Mouse (Mus musculus): Measurements from ENCODE around the gene Nfil3. TPM values are rescaled to one million over a fixed set of nuclear protein-coding genes. Genes with fewer than 3 reads are reported as not detected.

Nfil3 gene
- total RNA-seq (2021): 10 to 100 TPM; 18.8 to 22.0 TPM
- long read RNA-seq, transcript Nfil3-201 (2 exons, 2,026 nt): major isoform, 20 of 29 reads
- long read RNA-seq, partial matches to known transcripts: 0 of 29 reads
- long read RNA-seq, other reads (novel, unspliced or antisense): 9 of 29 reads

GRCm38 (mm10) chr13:52980951-52981421, at the start of gene Nfil3:
Nfil3 (minus strand) TSS chr13:52981073.
- DNase-seq (ENCODE audit: low spot score in 2 of 2): peak; percentile 68 to 85

- no peak for DNase-seq (ENCODE audit: low spot score in 2 of 2)
Measured at GRCm38 (mm10) chr13:53024285-53024684, 43.4 kb upstream of the Nfil3 start.

GRCm38 (mm10) chr13:53020282-53020681, 39.4 kb upstream of the Nfil3 start:
- DNase-seq (ENCODE audit: low spot score in 2 of 2): no peak

GRCm38 (mm10) chr13:53019532-53019931, 38.7 kb upstream of the Nfil3 start:
- DNase-seq (ENCODE audit: low spot score in 2 of 2): no peak

- DNase-seq (ENCODE audit: low spot score in 2 of 2): no peak
Measured at GRCm38 (mm10) chr13:53018976-53019375, 38.1 kb upstream of the Nfil3 start.

- DNase-seq (ENCODE audit: low spot score in 2 of 2): no peak
Measured at GRCm38 (mm10) chr13:53017983-53018382, 37.1 kb upstream of the Nfil3 start.

- DNase-seq (ENCODE audit: low spot score in 2 of 2): no peak
Measured at GRCm38 (mm10) chr13:53017117-53017516, 36.2 kb upstream of the Nfil3 start.

- DNase-seq (ENCODE audit: low spot score in 2 of 2): peak in 1 of 2 experiments; percentile 17
Measured at GRCm38 (mm10) chr13:53011426-53011825, 30.6 kb upstream of the Nfil3 start.

- peak in 1 of 2 experiments; percentile 19 for DNase-seq (ENCODE audit: low spot score in 2 of 2)
Measured at GRCm38 (mm10) chr13:53008489-53009184, 27.8 kb upstream of the Nfil3 start.

- no peak for DNase-seq (ENCODE audit: low spot score in 2 of 2)
Measured at GRCm38 (mm10) chr13:53007781-53008180, 26.9 kb upstream of the Nfil3 start.

- DNase-seq (ENCODE audit: low spot score in 2 of 2): no peak
Measured at GRCm38 (mm10) chr13:53003286-53003685, 22.4 kb upstream of the Nfil3 start.

GRCm38 (mm10) chr13:53001511-53001935, 20.6 kb upstream of the Nfil3 start:
- no peak for DNase-seq (ENCODE audit: low spot score in 2 of 2)

GRCm38 (mm10) chr13:53000481-53000880, 19.6 kb upstream of the Nfil3 start:
- DNase-seq (ENCODE audit: low spot score in 2 of 2): no peak

- DNase-seq (ENCODE audit: low spot score in 2 of 2): no peak
Measured at GRCm38 (mm10) chr13:52998541-52998940, 17.7 kb upstream of the Nfil3 start.

- DNase-seq (ENCODE audit: low spot score in 2 of 2): no peak
Measured at GRCm38 (mm10) chr13:52997806-52998205, 16.9 kb upstream of the Nfil3 start.

GRCm38 (mm10) chr13:52996201-52996600, 15.3 kb upstream of the Nfil3 start:
- DNase-seq (ENCODE audit: low spot score in 2 of 2): no peak

GRCm38 (mm10) chr13:52994197-52994881, 13.5 kb upstream of the Nfil3 start:
- no peak for DNase-seq (ENCODE audit: low spot score in 2 of 2)

- no peak for DNase-seq (ENCODE audit: low spot score in 2 of 2)
Measured at GRCm38 (mm10) chr13:52990139-52990538, 9.3 kb upstream of the Nfil3 start.

- no peak for DNase-seq (ENCODE audit: low spot score in 2 of 2)
Measured at GRCm38 (mm10) chr13:52989005-52989404, 8.1 kb upstream of the Nfil3 start.

GRCm38 (mm10) chr13:52987880-52988279, 7.0 kb upstream of the Nfil3 start:
- no peak for DNase-seq (ENCODE audit: low spot score in 2 of 2)

GRCm38 (mm10) chr13:52986215-52986780, 5.4 kb upstream of the Nfil3 start:
- DNase-seq (ENCODE audit: low spot score in 2 of 2): no peak
